Mouse (Mus musculus) adrenal gland, adult 2 months (tissue): ENCODE results near the gene Bmp7. TPM values are rescaled to one million over a fixed set of nuclear protein-coding genes. Genes with fewer than 3 reads are reported as not detected.

ENCODE experiments used
- DNase-seq: peaks from one replicate; pipeline ENCODE4 v3.0.0; 2021
- polyA plus RNA-seq: library from polyadenylated mRNA; depleted of rRNA; stranded (reverse); fragments of >200 nt; gene quantifications from 2 replicates; pipeline ENCODE4 v1.2.3, GENCODE M21; 2012
- total RNA-seq, 2 experiments: library from RNA; stranded (reverse); gene quantifications; 2 replicates each; pipeline ENCODE4 v1.2.3; 2021

Gene Bmp7
- total and polyA plus RNA-seq, 3 experiments, result 28.9 to 96.8 (median 75.7) TPM

- DNase-seq, result no peak
Observed at GRCm38 (mm10) chr2:172851773-172852172, 88.3 kb downstream of the Bmp7 start.

GRCm38 (mm10) chr2:172848193-172848592 is 91.9 kb downstream of the Bmp7 start:
- peak; percentile 64 for DNase-seq

DNA sequence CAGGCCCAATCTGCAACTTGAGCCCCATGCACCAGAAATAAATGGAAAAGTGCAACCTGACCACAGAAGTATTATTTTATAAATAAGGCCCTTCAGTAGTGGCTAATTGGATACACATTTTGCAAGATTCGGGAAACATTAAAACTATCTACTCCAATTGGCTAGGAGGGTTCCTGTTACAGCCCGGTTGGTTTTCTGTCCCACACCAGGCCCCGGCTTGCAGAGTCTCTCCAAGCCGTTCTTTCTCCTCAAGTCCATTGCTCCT is 93.9 kb downstream of the Bmp7 start:
- DNase-seq, result no peak

DNA sequence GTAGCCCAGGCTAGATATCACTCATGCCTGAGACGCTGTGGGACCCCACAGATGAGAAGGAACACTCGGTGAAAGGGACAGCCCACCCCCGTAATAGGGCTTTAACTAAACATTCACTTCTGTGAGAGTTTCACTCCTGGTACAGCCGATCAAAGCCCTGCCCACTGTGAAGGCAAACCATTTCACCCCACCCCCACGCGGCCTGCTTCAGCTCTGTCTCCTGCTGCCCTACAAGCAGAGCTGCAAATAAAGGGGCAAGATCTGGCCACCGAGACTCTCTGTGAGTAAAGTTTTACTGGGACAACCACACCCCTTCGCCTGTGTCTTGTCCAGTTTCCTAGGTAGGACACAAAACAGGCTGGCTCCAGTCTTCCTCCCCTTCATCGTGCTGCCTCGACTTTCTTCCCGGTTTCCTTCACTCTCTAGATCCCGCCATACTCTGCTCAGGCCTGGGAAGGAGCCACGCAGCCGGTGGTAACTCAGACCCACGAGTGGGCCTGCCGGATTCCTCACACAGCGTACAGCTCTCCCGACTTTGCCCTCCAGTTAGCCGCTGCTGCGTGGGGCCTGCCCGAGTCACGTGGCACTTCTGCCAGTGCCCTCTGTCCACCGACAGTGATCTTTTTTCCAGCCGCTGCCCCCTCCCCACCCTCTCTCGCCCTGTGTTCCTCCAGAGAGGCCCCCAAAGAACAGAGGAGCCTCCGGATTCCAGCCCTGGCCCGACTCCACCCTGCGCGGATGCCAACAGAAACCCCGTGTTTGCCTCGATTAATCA is 94.4 kb downstream of the Bmp7 start:
- DNase-seq, result no peak

DNA sequence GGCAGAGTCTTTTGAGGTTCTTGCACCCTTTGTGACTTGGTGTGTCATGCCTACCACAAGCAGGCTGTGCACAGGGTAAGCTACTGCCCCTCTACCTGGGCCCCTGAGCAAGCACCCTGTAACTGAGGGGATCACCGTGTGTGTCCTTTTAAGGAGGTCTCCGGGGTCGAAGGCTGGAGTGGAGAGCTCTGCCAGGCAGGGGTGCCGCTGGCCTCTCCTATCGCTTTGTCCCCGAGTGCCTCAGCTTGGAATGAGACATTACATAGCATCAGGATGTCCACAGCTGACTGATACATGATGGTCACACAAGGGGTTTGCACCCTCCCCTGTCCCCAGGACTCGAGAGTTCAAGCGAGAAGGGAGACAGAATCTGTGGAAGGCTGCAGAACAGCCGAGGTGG is 96.2 kb downstream of the Bmp7 start:
- no peak for DNase-seq

GRCm38 (mm10) chr2:172842306-172842705 is 97.8 kb downstream of the Bmp7 start:
- DNase-seq, result no peak

DNA sequence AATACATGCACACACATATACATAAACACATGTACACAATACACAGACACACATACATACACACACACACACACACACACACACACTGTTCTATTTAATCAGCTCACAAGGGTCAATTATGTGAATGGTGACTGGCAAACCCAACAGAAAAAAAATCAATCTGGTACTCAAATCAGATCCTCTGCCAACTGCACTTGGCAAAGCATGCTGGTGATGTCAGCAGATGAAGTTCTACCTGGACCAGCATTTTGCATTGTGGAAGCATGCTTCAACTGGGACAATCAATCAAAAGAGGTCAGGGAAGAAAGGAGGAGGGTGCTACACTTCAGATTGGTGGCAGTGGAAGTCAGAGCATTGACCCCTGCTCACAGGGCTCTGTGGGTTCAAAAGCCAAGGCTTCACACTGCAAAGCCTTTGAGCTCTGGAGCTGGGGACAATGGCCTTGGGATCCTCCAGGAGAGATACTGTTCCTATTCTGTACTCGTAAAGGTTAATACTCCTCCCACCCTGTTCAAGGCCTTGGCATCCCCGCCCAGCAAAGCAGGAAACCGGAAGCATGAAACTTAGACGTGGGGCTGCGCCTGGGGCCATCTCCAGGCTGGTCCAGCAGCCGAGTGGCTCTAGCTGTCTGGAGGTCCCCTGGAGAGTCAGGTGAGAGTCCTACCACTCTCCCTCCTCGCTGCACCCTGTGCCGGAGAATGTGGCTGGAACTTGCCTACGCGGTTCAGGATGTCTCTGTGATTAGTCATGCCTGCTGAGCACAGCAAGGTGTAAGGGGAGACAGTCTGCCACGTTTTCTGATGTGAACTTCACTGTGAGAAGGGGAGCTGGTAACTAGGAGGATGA is 99.0 kb downstream of the Bmp7 start:
- DNase-seq, result peak; percentile 50

DNA sequence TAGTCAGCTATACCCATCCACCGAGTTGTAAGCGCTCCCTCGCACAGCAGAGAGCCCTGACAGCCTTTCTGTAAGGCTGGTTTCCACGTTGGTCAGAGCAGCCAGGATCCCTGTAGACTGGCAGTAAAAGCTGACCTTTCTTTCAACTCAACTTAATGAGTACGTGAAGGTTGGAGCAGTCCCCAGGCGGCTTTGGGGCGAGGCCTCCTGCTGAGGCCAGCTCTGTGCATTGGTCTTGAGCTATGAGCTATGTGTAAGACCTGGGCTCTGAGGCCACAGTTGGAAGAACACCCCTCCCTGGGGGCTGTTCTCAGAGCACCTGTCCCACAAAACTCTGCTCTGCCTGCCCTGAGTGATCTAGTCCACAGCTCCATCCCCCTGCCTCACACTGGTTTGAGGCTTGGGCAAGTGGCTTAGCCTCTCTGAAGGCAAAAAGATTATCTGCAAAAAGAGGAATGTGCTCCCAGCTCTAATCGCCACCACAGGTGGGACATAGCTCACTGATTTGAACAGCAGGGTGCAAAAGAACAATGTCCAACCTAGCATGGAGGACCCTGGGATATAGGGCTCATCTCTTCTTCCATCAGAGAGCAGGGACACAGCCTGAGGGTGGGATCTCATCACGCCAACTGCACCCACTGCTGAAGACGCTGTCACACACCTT is 100.7 kb downstream of the Bmp7 start:
- no peak for DNase-seq

DNA sequence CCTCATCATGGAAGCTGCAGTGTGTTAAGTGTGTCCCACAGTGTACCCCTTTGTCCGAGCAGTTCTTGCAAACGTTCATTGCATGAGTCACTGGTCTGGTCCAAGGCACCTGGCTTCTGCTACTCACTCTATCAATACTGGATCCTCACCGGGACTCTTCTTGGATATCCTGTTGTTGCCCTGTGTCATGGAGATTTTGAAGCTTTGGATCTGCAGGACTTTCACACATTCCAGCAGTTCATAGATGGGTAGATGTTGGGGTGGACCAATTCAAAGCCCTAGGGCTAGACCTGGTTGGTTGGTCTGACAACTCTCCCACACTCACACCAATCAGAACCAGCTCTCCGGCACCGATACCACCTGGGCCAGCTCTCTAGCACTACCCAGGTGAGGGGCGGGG is 103.6 kb downstream of the Bmp7 start:
- DNase-seq, result no peak

GRCm38 (mm10) chr2:172833196-172833595 is 106.9 kb downstream of the Bmp7 start:
- peak; percentile 46 for DNase-seq

- peak; percentile 85 for DNase-seq
Observed at GRCm38 (mm10) chr2:172831762-172832161, 108.4 kb downstream of the Bmp7 start.

DNA sequence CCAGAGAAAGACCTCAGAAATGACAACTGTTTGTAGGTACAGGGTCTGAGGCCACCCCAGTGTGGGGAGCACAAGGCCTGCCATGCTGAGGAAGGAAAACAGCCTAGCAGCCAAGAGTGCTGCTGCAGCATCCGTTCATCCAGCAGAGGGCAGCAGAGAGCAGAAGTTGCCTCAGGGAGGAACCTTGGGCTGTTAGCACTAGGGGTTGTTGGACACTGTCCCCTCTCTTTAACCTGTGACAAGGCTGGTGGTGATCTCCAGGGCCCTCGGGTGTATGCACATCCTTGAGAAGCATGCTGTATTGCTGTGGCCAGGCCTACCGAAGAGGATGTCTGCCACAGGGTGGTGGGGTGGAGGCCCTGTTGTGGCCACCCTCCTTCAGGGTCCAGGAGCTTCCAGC is 109.0 kb downstream of the Bmp7 start:
- peak; percentile 86 for DNase-seq

GRCm38 (mm10) chr2:172828229-172828628 is 111.9 kb downstream of the Bmp7 start:
- no peak for DNase-seq

DNA sequence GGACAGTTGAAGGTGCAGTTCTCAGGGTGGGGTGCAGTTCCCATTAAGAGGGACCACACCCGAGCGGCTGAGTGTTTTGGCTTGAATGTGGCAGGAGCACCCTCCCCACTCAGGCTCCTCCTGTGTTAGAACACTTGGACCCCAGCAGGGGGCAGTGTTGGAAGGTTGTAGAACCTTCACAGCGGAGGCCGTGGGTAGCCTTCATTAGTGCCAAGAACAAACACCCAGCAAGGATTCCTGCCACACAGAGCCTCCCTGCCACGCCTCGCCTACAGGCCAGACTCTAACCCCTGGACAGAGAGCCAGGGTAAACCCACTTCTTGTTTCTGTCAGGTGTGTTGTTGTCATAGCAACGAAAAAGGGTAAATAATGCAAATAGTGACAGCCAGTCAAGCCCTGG is 112.6 kb downstream of the Bmp7 start:
- peak; percentile 23 for DNase-seq

DNA sequence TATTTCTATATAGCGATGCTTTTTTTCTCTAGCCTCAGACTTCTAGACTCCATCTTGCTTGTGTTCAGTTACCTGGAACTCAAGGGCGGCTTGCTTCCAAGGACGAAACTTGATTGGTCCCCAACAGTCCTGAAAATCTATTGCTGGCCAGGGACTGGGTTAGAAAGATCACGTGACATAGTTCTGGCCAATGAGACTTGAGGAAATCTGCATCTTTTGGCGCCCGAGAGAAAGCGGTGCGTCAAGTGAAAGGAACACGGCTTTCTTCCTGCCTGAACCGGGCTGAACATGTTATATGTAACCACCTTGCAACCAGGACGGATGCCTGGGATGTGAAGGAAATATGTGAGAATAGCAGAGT is 114.4 kb downstream of the Bmp7 start:
- no peak for DNase-seq

- peak; percentile 57 for DNase-seq
Observed at GRCm38 (mm10) chr2:172824906-172825784, 115.0 kb downstream of the Bmp7 start.

GRCm38 (mm10) chr2:172818631-172819230 is 121.4 kb downstream of the Bmp7 start:
- no peak for DNase-seq
